Mouse (Mus musculus): ENCODE measurements around the gene Robo2. TPM values are rescaled to one million over a fixed set of nuclear protein-coding genes. Genes with fewer than 3 reads are reported as not detected.

Gene Robo2
- polyA plus RNA-seq, 1 experiment = not detected

GRCm38 (mm10) chr16:74276855-74277573 is 134.6 kb downstream of the Robo2 start:
- H3K4me1 ChIP-seq = no peaks in the 10 kb centered on the region
- H3K27me3 ChIP-seq (replicated peaks) = no peaks in the 10 kb centered on the region
- H3K9me3 ChIP-seq = no peaks in the 10 kb centered on the region
- H3K4me3 ChIP-seq (replicated peaks) = no peak overlapping the region
- TF ChIP-seq FLI1 (IDR thresholded peaks at IDR 0.05; ENCODE audit: low read length) = no peak
- no peak for TF ChIP-seq GATA1 (IDR thresholded peaks at IDR 0.05; ENCODE audit: borderline replicate concordance, low read length)
- no peaks in the 10 kb centered on the region for H3K36me3 ChIP-seq (replicated peaks; ENCODE audit: low read length)

- Histone ChIP-seq H3K27me3 (replicated peaks) (no peaks in the 10 kb centered on the region), H3K4me1 (no peaks in the 10 kb centered on the region), H3K9me3 (no peaks in the 10 kb centered on the region), H3K4me3 (replicated peaks) (no peak overlapping the region), H3K36me3 (replicated peaks; ENCODE audit: low read length) (no peaks in the 10 kb centered on the region)
- TF ChIP-seq FLI1 (IDR thresholded peaks at IDR 0.05; ENCODE audit: low read length) = no peak
- no peak for TF ChIP-seq GATA1 (IDR thresholded peaks at IDR 0.05; ENCODE audit: borderline replicate concordance, low read length)
Measured at GRCm38 (mm10) chr16:74274596-74274995, 137.0 kb downstream of the Robo2 start.

DNA sequence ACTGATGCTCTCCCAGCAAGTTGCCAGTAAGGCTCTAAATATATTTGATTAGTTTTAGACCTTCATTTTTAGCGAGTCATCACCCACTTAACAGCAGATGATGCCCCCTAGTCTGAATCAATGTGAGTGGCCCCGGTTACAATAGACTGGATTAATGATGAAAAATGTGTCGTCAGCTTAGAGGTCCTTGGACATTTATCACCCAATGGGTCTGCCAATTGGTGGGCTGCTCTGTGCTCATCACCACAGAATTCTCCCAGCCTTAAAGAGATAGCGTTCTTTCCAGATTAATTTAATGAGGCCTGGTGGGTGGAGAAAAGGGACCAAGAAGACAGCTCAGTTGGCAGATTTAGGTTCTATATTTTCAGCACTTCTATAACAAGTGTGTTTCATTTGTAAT is 138.6 kb downstream of the Robo2 start:
- no peaks in the 10 kb centered on the region for H3K9me3 ChIP-seq
- H3K36me3 ChIP-seq (replicated peaks; ENCODE audit: low read length) = no peaks in the 10 kb centered on the region
- H3K4me3 ChIP-seq (replicated peaks) = no peak overlapping the region
- TF ChIP-seq GATA1 (IDR thresholded peaks at IDR 0.05; ENCODE audit: borderline replicate concordance, low read length) (no peak), FLI1 (IDR thresholded peaks at IDR 0.05; ENCODE audit: low read length) (no peak)
- no peaks in the 10 kb centered on the region for H3K27me3 ChIP-seq (replicated peaks)
- no peaks in the 10 kb centered on the region for H3K4me1 ChIP-seq

DNA sequence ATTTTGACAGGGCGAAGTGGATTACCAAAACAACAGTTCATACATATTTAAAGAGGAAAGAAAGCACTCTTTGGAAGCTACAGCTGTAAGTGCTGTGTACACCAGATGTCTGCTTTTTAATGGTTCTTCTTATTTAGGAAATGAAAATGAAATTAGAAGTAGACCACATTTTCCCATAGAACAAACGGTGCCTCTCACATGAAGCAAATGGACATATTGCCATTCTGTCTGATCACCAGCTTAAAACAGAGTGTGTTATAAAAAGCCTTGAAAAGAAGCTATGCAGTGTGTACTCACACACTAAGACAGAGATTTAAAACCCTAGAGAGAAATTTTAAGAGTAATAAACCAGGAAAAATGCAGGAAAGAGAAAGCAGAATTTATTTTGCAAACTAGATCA is 153.4 kb downstream of the Robo2 start:
- H3K36me3 ChIP-seq (replicated peaks; ENCODE audit: low read length) = no peaks in the 10 kb centered on the region
- no peaks in the 10 kb centered on the region for H3K4me1 ChIP-seq
- TF ChIP-seq GATA1 (IDR thresholded peaks at IDR 0.05; ENCODE audit: borderline replicate concordance, low read length) (no peak), FLI1 (IDR thresholded peaks at IDR 0.05; ENCODE audit: low read length) (no peak)
- no peaks in the 10 kb centered on the region for H3K27me3 ChIP-seq (replicated peaks)
- no peak overlapping the region for H3K4me3 ChIP-seq (replicated peaks)
- H3K9me3 ChIP-seq = no peaks in the 10 kb centered on the region

DNA sequence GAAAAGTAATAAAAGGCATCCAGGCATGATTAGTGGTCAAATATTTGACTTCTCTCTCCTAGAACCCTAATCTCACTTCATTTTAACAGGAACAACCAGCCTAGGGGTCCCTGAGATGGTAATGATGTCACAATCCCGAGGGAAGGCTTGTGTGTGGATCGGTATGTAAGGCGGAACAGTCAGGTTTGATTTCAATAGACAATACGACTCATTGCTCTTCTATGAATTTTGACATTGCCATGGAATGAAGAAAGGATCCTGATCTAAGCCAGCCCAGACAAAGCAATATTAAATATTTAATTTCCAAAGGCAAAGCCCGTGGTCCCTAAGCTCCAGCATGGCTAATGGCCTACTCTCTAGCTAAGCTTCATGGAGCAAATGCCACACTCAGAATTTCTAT is 167.2 kb downstream of the Robo2 start:
- Histone ChIP-seq H3K9me3 (no peaks in the 10 kb centered on the region), H3K36me3 (replicated peaks; ENCODE audit: low read length) (no peaks in the 10 kb centered on the region), H3K4me1 (no peaks in the 10 kb centered on the region), H3K27me3 (replicated peaks) (no peaks in the 10 kb centered on the region), H3K4me3 (replicated peaks) (no peak overlapping the region)
- TF ChIP-seq GATA1 (IDR thresholded peaks at IDR 0.05; ENCODE audit: borderline replicate concordance, low read length) = no peak
- no peak for TF ChIP-seq FLI1 (IDR thresholded peaks at IDR 0.05; ENCODE audit: low read length)

DNA sequence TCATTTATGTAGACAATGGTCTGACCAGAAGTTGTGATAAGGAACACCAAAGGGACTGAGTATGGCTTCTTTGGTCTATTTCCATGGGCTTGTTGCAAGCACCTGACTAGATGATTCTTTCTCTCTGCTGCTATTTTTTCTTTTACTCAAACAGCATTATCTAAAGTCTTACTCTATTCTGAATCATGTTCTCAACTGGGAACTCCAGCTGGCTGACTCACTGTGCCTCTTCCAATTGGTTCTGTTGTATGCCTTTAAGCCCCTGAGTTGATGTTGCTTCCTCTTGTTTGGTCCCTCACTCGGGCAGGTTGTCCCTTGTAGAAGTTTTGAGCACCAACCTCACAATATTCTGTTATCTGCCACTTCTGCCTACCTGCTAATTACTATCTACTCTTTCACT is 170.1 kb downstream of the Robo2 start:
- TF ChIP-seq FLI1 (IDR thresholded peaks at IDR 0.05; ENCODE audit: low read length) = no peak
- TF ChIP-seq GATA1 (IDR thresholded peaks at IDR 0.05; ENCODE audit: borderline replicate concordance, low read length) = no peak
- H3K36me3 ChIP-seq (replicated peaks; ENCODE audit: low read length) = no peaks in the 10 kb centered on the region
- H3K9me3 ChIP-seq = no peaks in the 10 kb centered on the region
- no peaks in the 10 kb centered on the region for H3K4me1 ChIP-seq
- no peak overlapping the region for H3K4me3 ChIP-seq (replicated peaks)
- no peaks in the 10 kb centered on the region for H3K27me3 ChIP-seq (replicated peaks)

DNA sequence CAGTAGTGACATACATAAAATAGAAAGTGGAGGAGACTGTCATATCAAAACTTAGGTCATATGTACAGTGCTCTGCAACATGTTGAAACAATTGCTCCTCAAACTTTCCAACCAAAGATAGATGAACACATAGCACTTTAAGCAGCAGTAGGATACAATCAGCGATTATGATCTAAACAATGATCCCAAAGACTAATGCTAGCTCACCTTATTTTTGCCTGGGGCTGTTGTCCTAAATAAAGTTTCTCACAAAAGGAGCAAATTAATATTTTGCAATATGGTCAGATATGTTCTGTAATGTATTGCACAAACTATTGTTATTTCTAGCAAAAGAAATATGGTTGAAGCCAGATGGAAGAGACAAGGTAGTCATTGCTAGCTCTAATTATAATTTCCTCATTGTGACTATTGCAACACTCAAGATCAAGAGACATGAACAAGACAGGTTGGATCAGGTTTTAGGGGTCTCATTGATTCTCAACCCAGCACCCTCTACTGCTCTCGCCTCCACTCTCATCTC is 174.2 kb downstream of the Robo2 start:
- Histone ChIP-seq H3K36me3 (replicated peaks; ENCODE audit: low read length) (no peaks in the 10 kb centered on the region), H3K27me3 (replicated peaks) (no peaks in the 10 kb centered on the region), H3K4me1 (no peaks in the 10 kb centered on the region), H3K9me3 (no peaks in the 10 kb centered on the region), H3K4me3 (replicated peaks) (no peak overlapping the region)
- TF ChIP-seq GATA1 (IDR thresholded peaks at IDR 0.05; ENCODE audit: borderline replicate concordance, low read length) (no peak), FLI1 (IDR thresholded peaks at IDR 0.05; ENCODE audit: low read length) (no peak)

DNA sequence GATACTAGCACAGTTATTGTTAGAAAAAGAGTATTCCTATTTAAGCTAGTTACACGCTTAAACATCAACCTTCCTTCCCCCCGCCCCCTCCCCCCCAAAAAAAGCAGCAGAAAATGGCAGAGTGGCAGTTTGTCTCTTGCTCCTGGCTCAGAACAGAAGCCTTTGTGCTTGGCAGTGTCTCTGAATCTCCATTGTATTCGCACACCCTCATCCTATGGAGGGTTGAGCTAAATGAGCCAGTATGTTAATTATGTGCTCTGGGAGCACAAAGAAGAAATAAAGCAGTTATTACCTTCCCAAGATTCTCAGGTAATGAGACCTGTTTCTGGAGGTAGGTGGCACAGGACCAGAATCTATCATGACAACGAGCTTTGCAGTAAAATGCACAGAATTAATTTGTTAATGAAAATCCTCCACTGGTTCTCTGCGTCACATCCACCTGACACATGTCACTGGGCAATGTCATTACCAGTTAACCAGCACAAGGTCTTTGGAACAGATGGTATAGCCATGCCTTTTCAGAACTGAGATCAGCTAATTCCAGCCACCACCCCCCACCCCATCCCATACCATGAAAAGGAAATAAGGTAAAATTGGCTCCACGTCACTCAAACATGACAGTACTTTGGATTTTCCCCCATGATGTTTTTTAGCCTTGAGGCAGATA is 177.1 kb downstream of the Robo2 start:
- Histone ChIP-seq H3K36me3 (replicated peaks; ENCODE audit: low read length) (no peaks in the 10 kb centered on the region), H3K4me3 (replicated peaks) (no peak overlapping the region), H3K4me1 (no peaks in the 10 kb centered on the region), H3K9me3 (no peaks in the 10 kb centered on the region), H3K27me3 (replicated peaks) (no peaks in the 10 kb centered on the region)
- TF ChIP-seq FLI1 (IDR thresholded peaks at IDR 0.05; ENCODE audit: low read length) = no peak
- no peak for TF ChIP-seq GATA1 (IDR thresholded peaks at IDR 0.05; ENCODE audit: borderline replicate concordance, low read length)

DNA sequence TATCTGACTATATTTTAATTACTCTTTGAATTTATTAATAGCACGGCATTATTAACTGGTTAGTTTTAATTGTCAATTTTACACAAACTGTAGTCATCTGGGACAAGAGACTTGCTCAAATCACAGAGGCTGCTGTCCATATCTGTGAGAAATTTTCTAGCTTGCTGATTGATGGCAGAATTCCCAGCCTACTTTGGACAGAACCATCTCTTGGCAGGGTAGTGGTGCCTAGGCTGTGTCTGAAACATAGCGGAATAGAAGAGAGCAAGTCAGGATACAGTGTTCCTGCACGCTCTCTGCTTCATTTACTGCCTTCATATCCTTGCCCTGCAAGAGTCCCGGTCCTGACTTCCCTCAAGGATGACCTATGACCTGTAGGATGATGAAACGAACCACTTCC is 178.0 kb downstream of the Robo2 start:
- H3K36me3 ChIP-seq (replicated peaks; ENCODE audit: low read length) = no peaks in the 10 kb centered on the region
- no peak overlapping the region for H3K4me3 ChIP-seq (replicated peaks)
- no peaks in the 10 kb centered on the region for H3K4me1 ChIP-seq
- no peaks in the 10 kb centered on the region for H3K9me3 ChIP-seq
- TF ChIP-seq GATA1 (IDR thresholded peaks at IDR 0.05; ENCODE audit: borderline replicate concordance, low read length) (no peak), FLI1 (IDR thresholded peaks at IDR 0.05; ENCODE audit: low read length) (no peak)
- H3K27me3 ChIP-seq (replicated peaks) = no peaks in the 10 kb centered on the region

DNA sequence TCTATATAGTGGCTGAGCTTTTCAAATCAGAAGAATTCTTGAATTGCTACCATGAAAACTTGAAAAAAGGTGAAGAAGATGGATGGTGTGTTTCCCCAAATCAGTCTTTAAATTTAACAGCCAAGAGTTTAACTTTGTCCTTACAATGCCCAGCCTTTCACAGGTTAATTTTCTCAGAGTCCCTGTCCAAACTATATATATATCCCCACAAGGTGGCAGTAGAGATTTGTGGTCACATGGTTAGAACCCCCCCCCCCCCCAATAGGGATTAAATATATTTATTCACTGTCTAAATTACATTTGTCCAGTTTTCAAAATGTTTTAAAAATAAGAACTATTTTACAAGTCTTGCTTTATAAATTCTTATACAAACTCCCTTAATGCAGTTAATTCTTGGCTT is 184.3 kb downstream of the Robo2 start:
- Histone ChIP-seq H3K27me3 (replicated peaks) (no peaks in the 10 kb centered on the region), H3K36me3 (replicated peaks; ENCODE audit: low read length) (no peaks in the 10 kb centered on the region), H3K4me1 (no peaks in the 10 kb centered on the region), H3K9me3 (no peaks in the 10 kb centered on the region), H3K4me3 (replicated peaks) (no peak overlapping the region)
- TF ChIP-seq GATA1 (IDR thresholded peaks at IDR 0.05; ENCODE audit: borderline replicate concordance, low read length) = no peak
- no peak for TF ChIP-seq FLI1 (IDR thresholded peaks at IDR 0.05; ENCODE audit: low read length)

Data from megakaryocyte, embryonic 14.5 days (primary cell).